Mouse (Mus musculus) CD8-positive naive resting alpha-beta T cell, adult 2 months (primary cell): ENCODE measurements around the gene Dcaf5.
A peak's percentile ranks its signal among the peaks of the same experiment; 100 is the strongest.
"Not testable (repeated sequence)": the region's sequence is repeated elsewhere in the genome, so short reads cannot be mapped to it uniquely, and the experiment has no call there.

Experiments
- DNase-seq, 2 experiments: peaks; one replicate each; pipeline ENCODE4 v3.0.0; 2022; ENCODE audit warnings: low read depth in 2 of 2, low spot score in 2 of 2

Gene Dcaf5

GRCm38 (mm10) chr12:80436336-80436976, at the start of gene Dcaf5:
Dcaf5 (minus strand) TSS chr12:80436601.
- DNase-seq = peak; percentile 20 to 33

DNA sequence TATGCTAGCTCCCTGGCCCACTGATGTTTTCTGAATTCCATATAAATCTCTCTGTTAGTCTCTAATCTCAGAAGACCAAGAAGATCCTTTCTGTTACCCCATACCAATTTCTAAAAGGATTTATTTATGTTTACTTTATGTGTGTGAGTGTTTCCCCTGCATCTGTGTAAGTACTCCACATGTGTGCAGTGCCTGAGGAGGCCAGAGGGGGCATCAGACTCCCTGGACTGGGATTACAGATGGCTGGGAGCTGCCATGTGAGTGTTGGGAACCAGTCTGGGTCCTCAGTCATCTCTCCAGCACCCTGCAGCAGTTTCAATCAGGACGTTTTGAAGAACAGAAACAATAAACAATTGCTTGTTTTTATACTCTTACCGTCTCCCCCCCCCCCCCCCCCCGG, 47.0 kb upstream of the Dcaf5 start:
- DNase-seq = no peak

DNA sequence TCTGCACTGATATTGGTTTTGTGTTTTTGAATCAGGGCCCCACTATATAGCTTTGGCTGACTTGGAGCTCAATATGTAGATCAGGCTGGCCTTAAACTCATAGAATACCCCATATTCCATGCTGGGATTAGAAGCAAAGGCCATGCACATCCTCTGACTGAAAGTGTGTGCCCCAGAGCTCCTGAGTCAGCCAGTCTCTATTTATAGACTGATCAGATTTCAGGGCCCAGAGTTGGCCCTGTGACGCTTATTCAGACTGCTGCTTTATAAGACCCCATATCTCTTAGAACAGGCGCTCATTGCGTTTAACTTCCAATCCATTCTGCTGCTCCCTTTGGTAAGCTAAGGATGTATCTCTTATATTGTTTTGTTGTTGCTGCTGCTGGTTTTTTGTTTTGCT, 43.6 kb upstream of the Dcaf5 start:
- DNase-seq = no peak

GRCm38 (mm10) chr12:80473731-80474130, 37.3 kb upstream of the Dcaf5 start:
- no peak for DNase-seq

- no peak for DNase-seq
Observed at GRCm38 (mm10) chr12:80471926-80472325, 35.5 kb upstream of the Dcaf5 start.

DNA sequence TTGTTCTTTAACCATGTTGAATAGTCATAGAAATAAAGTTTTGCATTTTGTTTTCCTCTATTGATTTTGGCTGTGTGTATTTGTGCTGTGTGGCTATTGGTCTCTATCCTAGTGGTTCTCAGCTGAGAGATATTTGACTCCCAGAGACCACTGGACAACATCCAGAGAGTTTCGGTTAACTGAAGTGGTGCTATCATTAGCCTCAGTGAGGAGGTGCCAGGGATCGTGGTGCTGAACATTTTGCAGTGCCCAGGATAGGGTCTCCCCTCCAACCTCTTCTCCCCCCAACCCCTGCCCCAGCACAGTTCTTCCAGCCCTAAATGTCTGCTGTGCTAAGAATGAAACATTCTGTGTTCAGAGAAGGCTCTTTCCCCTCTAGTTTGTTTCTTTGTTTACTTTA, 33.8 kb upstream of the Dcaf5 start:
- no peak for DNase-seq

DNA sequence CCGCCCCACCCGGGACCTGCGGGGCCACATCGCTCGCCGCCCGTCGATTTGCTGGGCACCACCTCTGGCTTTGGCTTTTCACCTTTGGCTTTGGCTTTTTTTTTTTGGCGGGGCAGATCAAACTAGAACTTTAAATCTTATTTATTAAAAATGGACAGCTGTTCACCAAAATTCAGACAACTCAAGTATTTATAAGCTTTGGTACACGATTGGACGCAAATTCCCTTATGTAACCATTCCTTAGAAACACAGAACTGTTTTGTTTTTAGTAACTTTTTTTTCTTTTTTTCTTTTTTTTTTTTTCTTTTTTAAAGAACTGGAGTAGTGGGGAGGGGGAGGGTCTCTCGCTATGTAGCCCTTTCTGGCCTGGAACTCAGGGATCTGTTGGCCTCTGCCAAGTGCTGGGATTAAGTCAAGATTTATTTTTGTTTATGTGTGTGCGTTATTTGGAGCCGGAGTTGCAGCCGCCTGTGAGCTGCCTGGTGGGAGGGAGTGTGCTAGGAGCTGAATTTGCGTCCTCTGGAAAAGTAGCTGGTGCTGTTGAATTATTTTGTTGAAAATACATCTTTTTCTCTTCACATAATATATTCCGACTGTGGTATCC, 27.4 kb upstream of the Dcaf5 start:
- no peak for DNase-seq

DNA sequence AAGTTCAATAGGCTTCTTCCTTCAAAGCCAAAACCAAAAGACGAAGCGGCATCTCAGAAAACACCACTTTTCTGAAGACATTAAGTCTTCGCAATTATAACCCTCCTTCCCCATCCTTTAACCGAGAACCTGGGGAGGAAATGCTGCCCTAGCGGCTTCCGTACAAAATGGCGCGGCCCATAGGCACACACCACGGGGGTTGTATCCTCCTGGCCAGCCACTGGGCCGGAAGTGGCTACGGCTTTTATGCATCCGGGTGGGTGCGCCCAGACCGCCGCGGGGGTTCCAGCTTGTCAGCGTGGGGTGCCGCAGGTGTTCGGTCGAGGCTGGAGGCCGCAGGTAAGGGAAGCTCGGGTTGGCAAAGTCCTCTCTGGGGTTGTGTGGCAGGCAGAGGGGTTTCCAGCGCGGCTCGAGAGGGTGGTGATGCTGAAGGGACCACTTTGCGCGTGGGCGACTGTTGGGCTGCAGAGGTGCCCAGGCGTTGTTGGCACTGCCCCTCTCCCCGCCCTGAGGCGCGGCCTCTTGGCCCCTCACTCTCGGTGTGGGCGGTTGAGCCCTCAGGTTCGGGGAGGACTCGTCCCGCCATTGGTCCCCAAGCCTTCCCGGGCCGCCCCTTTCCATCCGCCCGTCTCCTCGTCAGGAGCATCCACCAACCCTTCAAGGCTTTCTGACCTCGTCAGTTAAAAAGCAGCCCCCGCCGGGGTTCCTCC, 26.7 kb upstream of the Dcaf5 start, which contains the start of gene Exd2:
Gene Exd2 (plus strand): TSS at position 154 of the 710 bp plus-strand sequence.
- peak; percentile 80 to 81 for DNase-seq

GRCm38 (mm10) chr12:80462292-80462896, 26.0 kb upstream of the Dcaf5 start:
- DNase-seq = not testable (repeated sequence)

DNA sequence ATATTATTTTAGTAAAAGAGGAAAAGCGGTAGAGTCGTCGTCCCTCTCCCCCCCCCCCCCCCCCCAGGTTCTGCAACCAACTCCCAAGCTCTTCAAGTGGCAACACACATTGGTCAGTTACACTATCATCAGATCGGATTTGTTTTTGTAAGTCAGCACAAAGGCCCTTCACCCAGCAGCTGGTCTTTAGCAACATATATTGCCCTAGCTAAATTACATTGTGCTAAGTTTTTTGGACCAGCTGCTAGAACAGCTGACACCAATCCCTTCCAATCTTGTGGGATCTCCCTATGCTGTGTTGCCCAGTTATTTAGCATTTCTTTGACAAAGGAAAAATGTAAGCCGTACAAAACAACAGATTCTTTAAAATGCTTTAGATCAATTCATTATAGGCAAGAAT, 21.6 kb upstream of the Dcaf5 start:
- DNase-seq = no peak

- no peak for DNase-seq
Observed at GRCm38 (mm10) chr12:80453506-80453905, 17.1 kb upstream of the Dcaf5 start.

DNA sequence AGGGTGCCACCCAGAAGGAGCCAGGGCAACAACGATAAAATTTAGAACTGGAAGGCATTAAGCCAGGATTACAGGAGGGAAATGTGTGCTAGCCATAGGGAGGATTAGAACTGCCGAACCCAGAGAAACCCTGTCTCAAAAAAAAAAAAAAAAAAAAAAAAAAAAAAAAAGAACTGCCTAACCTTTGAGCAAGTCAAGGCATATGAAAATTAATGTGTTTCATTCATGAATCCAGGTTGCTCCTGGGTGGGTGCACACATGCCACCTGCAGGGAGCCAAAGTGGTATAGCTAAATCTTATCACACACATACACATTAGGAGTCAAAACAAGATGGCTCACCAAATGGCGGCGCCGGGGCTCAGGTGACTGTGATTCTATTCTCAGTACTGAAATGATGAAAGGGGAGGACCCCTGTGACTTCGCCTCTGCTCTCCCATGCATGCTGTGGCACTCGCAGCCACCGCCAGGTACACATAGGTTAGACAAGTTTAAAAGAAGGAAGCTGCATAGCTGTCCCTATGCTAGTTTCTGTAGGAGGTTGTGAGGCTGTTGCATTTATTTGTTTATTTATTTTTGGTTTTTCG, 8.2 kb upstream of the Dcaf5 start:
- DNase-seq = no peak

GRCm38 (mm10) chr12:80440957-80441356, 4.6 kb upstream of the Dcaf5 start:
- DNase-seq = peak in 1 of 2 experiments; percentile 37

- DNase-seq = no peak
Observed at GRCm38 (mm10) chr12:80437051-80437675, 762 bp upstream of the Dcaf5 start.

GRCm38 (mm10) chr12:80435887-80436286, 514 bp downstream of the Dcaf5 start:
- peak; percentile 16 to 18 for DNase-seq

GRCm38 (mm10) chr12:80434961-80435691, 1.3 kb downstream of the Dcaf5 start:
- peak; percentile 71 to 76 for DNase-seq

GRCm38 (mm10) chr12:80434601-80434960, 1.8 kb downstream of the Dcaf5 start:
- peak in 1 of 2 experiments; percentile 4 for DNase-seq

DNA sequence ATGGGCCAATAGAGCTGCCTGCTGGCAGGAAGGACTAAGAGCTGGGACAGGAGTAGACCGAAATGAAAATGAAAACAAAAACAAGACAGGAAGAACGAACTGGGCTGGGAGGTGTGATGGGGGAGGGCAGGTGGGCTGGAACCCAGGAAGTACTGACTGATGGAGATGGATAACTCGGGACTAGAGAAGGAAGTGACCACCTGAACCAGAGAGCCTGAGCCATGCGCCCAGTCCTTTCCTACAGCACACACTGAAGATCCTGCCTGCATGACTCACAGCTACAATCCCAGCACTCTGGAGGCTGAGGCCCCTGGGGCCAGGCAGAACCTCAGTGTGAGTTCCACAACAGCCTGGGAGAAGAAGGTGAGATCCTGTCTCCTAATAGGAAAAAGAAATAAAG, 3.1 kb downstream of the Dcaf5 start:
- no peak for DNase-seq

GRCm38 (mm10) chr12:80427683-80428082, 8.7 kb downstream of the Dcaf5 start:
- no peak for DNase-seq

- no peak for DNase-seq
Observed at GRCm38 (mm10) chr12:80415100-80415499, 21.3 kb downstream of the Dcaf5 start.
